Mouse (Mus musculus): ENCODE measurements around the gene Dock10. TPM values are rescaled to one million over a fixed set of nuclear protein-coding genes. Genes with fewer than 3 reads are reported as not detected.

The Dock10 gene
- total RNA-seq, 2 experiments from 2014 or later: 73.5 to 92.5 TPM

GRCm38 (mm10) chr1:80730174-80730573 lies 28.2 kb downstream of the Dock10 start:
- no peak for DNase-seq (ENCODE audit: extremely low spot score in 1 of 2, low spot score in 1 of 2)

GRCm38 (mm10) chr1:80728183-80728582 lies 30.1 kb downstream of the Dock10 start:
- no peak for DNase-seq (ENCODE audit: extremely low spot score in 1 of 2, low spot score in 1 of 2)

- no peak for DNase-seq (ENCODE audit: extremely low spot score in 1 of 2, low spot score in 1 of 2)
Observed at GRCm38 (mm10) chr1:80727403-80727802, 30.9 kb downstream of the Dock10 start.

GRCm38 (mm10) chr1:80722647-80723046 lies 35.7 kb downstream of the Dock10 start:
- peak in 1 of 2 experiments; percentile 42 for DNase-seq (ENCODE audit: extremely low spot score in 1 of 2, low spot score in 1 of 2)

- no peak for DNase-seq (ENCODE audit: extremely low spot score in 1 of 2, low spot score in 1 of 2)
Observed at GRCm38 (mm10) chr1:80722001-80722400, 36.3 kb downstream of the Dock10 start.

- no peak for DNase-seq (ENCODE audit: extremely low spot score in 1 of 2, low spot score in 1 of 2)
Observed at GRCm38 (mm10) chr1:80721181-80721580, 37.1 kb downstream of the Dock10 start.

GRCm38 (mm10) chr1:80720146-80720545 lies 38.2 kb downstream of the Dock10 start:
- DNase-seq (ENCODE audit: extremely low spot score in 1 of 2, low spot score in 1 of 2): no peak

- DNase-seq (ENCODE audit: extremely low spot score in 1 of 2, low spot score in 1 of 2): no peak
Observed at GRCm38 (mm10) chr1:80719436-80719835, 38.9 kb downstream of the Dock10 start.

- no peak for DNase-seq (ENCODE audit: extremely low spot score in 1 of 2, low spot score in 1 of 2)
Observed at GRCm38 (mm10) chr1:80718666-80719065, 39.7 kb downstream of the Dock10 start.

- no peak for DNase-seq (ENCODE audit: extremely low spot score in 1 of 2, low spot score in 1 of 2)
Observed at GRCm38 (mm10) chr1:80715917-80716316, 42.4 kb downstream of the Dock10 start.

GRCm38 (mm10) chr1:80713920-80714319 lies 44.4 kb downstream of the Dock10 start:
- DNase-seq (ENCODE audit: extremely low spot score in 1 of 2, low spot score in 1 of 2): no peak

GRCm38 (mm10) chr1:80710607-80711261 lies 47.6 kb downstream of the Dock10 start:
- DNase-seq (ENCODE audit: extremely low spot score in 1 of 2, low spot score in 1 of 2): no peak

- DNase-seq (ENCODE audit: extremely low spot score in 1 of 2, low spot score in 1 of 2): no peak
Observed at GRCm38 (mm10) chr1:80710097-80710541, 48.2 kb downstream of the Dock10 start.

GRCm38 (mm10) chr1:80709299-80709698 lies 49.0 kb downstream of the Dock10 start:
- DNase-seq (ENCODE audit: extremely low spot score in 1 of 2, low spot score in 1 of 2): peak in 1 of 2 experiments; percentile 9

- no peak for DNase-seq (ENCODE audit: extremely low spot score in 1 of 2, low spot score in 1 of 2)
Observed at GRCm38 (mm10) chr1:80703279-80703678, 55.0 kb downstream of the Dock10 start.

GRCm38 (mm10) chr1:80676004-80676673 lies 82.2 kb downstream of the Dock10 start:
- no peak for DNase-seq (ENCODE audit: extremely low spot score in 1 of 2, low spot score in 1 of 2)

- DNase-seq (ENCODE audit: extremely low spot score in 1 of 2, low spot score in 1 of 2): no peak
Observed at GRCm38 (mm10) chr1:80671730-80672129, 86.6 kb downstream of the Dock10 start.

- no peak for DNase-seq (ENCODE audit: extremely low spot score in 1 of 2, low spot score in 1 of 2)
Observed at GRCm38 (mm10) chr1:80671056-80671455, 87.3 kb downstream of the Dock10 start.

GRCm38 (mm10) chr1:80670387-80670786 lies 87.9 kb downstream of the Dock10 start:
- no peak for DNase-seq (ENCODE audit: extremely low spot score in 1 of 2, low spot score in 1 of 2)

GRCm38 (mm10) chr1:80665761-80666160 lies 92.6 kb downstream of the Dock10 start:
- no peak for DNase-seq (ENCODE audit: extremely low spot score in 1 of 2, low spot score in 1 of 2)

- no peak for DNase-seq (ENCODE audit: extremely low spot score in 1 of 2, low spot score in 1 of 2)
Observed at GRCm38 (mm10) chr1:80665161-80665560, 93.2 kb downstream of the Dock10 start.

Measured in layer of hippocampus, postnatal 25 days (tissue).